Mouse (Mus musculus) lung, postnatal 0 days (tissue): ENCODE measurements at regions not wholly inside any gene's neighbourhood (a gene's known extent, or its start where the extent isn't known, plus 50 kb on each side); places are given as distances from the start of the nearest gene placed in this dataset.

Experiments used
- CTCF ChIP-seq: IDR thresholded peaks from 2 replicates; pipeline ENCODE4 v1.5.1; 2016; ENCODE audit warnings: antibody characterized with exemption, mild to moderate bottlenecking
- EP300 ChIP-seq: IDR thresholded peaks from 2 replicates; pipeline ENCODE4 v1.6.1; 2016; ENCODE audit warnings: antibody characterized with exemption, mild to moderate bottlenecking, control low read depth

GRCm38 (mm10) chr4:64901091-64901845 lies 222.7 kb upstream of the Pappa start:
- TF ChIP-seq CTCF: no peak
- peak; percentile 90 for TF ChIP-seq EP300
